Mouse (Mus musculus): ENCODE results near the gene Ngf.

Gene Ngf

GRCm38 (mm10) chr3:102507666-102508260 lies 38.0 kb downstream of the Ngf start:
- no peak for DNase-seq (ENCODE audit: low spot score in 2 of 2)

- DNase-seq (ENCODE audit: low spot score in 2 of 2): no peak
Measured at GRCm38 (mm10) chr3:102508455-102508854, 38.7 kb downstream of the Ngf start.

GRCm38 (mm10) chr3:102509601-102510000 lies 39.9 kb downstream of the Ngf start:
- DNase-seq (ENCODE audit: low spot score in 2 of 2): no peak

DNA sequence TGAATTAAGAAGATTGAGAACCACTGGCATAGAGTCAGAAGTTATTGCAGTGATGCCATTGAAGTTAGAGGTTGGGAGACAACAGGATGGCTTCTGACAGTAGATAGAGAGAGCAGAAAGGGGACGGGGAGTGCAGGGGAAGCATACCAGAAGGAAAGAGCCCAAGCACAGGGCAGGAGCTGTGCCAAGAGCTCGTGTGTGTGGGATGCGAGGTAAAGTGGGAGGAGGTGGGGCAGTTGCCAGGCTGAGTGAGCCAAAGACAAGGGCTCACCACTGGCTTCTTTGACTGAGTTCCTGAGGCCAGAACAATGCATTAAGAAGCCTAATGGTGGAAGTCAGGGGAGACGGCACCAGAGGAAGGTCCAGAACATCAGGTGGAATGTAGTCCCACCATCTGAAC lies 47.2 kb downstream of the Ngf start:
- no peak for DNase-seq (ENCODE audit: low spot score in 2 of 2)

GRCm38 (mm10) chr3:102521061-102521460 lies 51.3 kb downstream of the Ngf start:
- no peak for DNase-seq (ENCODE audit: low spot score in 2 of 2)

DNA sequence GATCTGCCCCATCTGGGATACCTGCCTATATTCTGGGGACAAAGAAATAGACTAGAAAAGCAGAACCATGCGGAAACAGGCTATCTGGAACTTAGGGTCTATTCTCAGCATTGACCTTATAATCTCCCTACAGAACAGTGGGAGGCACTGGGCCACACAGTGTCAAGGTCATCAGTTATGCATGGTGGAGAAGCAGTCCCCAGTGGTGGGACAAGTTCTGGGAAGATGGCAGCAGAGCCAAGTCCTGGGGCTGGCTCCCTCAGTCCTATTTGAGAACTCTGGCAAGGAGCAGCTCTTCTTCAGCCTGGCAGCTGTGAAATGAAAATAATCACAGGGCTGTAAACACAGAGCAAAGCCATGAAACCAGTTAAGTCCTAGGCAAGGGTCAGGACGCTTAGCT lies 54.0 kb downstream of the Ngf start:
- no peak for DNase-seq (ENCODE audit: low spot score in 2 of 2)

- no peak for DNase-seq (ENCODE audit: low spot score in 2 of 2)
Measured at GRCm38 (mm10) chr3:102524951-102525350, 55.2 kb downstream of the Ngf start.

DNA sequence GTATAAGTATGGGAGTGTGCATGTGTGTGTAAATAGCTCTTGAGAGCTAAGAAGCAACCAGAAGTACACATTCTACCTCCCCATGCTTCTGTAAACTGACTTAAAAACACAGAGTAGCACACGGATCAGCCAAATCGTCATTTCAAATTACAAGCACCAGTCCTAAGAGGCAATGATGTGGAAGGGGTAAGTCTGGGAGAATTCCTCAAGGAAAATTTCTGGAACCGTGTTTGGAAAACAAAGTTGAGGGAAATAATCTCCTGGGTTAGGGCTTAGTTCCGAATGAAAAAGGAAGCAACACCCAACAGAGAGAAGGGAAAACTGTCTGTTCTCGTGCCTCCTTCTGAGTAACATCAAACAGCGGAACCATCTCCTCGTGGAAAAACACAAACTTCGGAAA lies 56.1 kb downstream of the Ngf start:
- DNase-seq (ENCODE audit: low spot score in 2 of 2): no peak

GRCm38 (mm10) chr3:102526481-102526880 lies 56.8 kb downstream of the Ngf start:
- DNase-seq (ENCODE audit: low spot score in 2 of 2): no peak

DNA sequence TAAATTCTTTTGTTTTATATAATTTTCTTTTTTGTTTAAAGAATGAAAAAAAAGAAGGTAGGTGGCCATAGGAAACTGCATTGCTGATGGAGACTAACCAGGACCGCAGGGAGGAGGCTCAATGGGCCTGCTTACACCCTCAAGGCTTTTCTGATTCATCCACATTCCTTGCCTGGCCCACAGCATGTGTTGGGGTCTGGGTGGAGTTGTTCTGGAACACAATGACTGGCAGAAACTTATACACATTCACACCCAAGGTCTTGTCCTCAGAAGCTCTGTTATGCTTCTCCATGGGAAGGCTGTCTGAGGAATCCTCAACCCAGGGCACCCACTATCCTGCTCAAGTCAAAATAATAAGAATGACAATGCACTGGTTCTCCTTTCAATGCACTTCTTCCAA lies 65.0 kb downstream of the Ngf start:
- DNase-seq (ENCODE audit: low spot score in 2 of 2): no peak

DNA sequence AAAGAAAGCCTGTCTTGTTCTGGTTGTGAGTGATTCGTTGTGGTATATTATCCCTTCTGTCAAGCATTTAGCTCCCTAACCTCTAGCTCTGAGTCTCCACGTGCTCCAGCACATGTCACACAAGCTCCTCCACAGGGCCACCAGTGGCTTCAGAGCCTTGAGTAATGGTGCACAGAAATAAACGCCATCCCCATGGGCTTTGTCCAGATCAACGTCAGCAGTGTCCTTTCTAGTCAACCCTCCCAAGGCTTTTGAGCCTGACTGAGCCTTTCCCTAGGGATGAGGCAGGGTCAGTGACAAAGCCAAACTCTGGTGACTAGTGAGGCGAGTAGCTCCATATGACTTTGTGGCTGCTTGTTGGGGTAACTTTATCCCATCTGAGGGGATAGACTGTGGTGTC lies 73.9 kb downstream of the Ngf start:
- DNase-seq (ENCODE audit: low spot score in 2 of 2): no peak

GRCm38 (mm10) chr3:102547536-102547935 lies 77.8 kb downstream of the Ngf start:
- DNase-seq (ENCODE audit: low spot score in 2 of 2): no peak

GRCm38 (mm10) chr3:102553935-102554670 lies 84.4 kb downstream of the Ngf start:
- DNase-seq (ENCODE audit: low spot score in 2 of 2): no peak

- no peak for DNase-seq (ENCODE audit: low spot score in 2 of 2)
Measured at GRCm38 (mm10) chr3:102556108-102556507, 86.4 kb downstream of the Ngf start.

GRCm38 (mm10) chr3:102556645-102557044 lies 86.9 kb downstream of the Ngf start:
- no peak for DNase-seq (ENCODE audit: low spot score in 2 of 2)

Measured in natural killer cell, adult 2 months (primary cell).